ENCODE assay signal across 17 mouse cellular contexts in the genomic region with DNA sequence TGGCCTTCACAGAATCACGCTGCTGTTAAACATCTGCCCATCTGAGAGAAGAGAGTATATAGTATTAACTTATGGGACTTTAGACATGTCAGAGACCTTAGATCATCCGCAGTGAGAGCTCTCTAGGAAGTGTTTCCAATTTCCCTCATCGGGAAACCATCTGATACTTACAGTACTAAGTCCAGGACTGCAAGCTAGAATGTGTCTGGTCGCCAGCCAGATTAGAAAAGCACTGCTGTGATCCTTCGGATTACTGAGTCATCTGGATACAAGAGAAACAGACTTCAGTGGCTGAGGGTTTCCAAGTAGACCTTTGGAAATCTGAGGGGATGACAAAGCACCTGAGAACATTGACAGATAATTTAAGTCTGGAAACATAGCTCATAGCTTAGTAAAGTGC.
"Had no signal": no experiment of that assay in that cellular context is flagged by ENCODE, and none has a peak within 500 bp of the region (broad histone marks: within the 10 kb centered on the region; RNA-seq: fewer than 3 reads in every experiment).

No protein-coding gene starts in this region.

- H3K4me1 ChIP-seq: limb, embryonic 12.5 days; liver, embryonic 12.5 days; midbrain, embryonic 10.5 days; neural tube, embryonic 15.5 days had no signal

- H3K9ac ChIP-seq: limb, embryonic 12.5 days; liver, embryonic 12.5 days; lung, embryonic 14.5 days; neural tube, embryonic 15.5 days had no signal

- ATAC-seq: liver, embryonic 12.5 days had no signal

- H3K4me3 ChIP-seq: limb, embryonic 12.5 days; liver, embryonic 12.5 days; midbrain, embryonic 10.5 days; myocyte; neural tube, embryonic 15.5 days had no signal

- H3K4me2 ChIP-seq: limb, embryonic 12.5 days; liver, embryonic 12.5 days; lung, embryonic 14.5 days; neural tube, embryonic 15.5 days had no signal

- H3K9me3 ChIP-seq: limb, embryonic 12.5 days; liver, embryonic 12.5 days; midbrain, embryonic 10.5 days; neural tube, embryonic 15.5 days had no signal

- H3K36me3 ChIP-seq: limb, embryonic 12.5 days; liver, embryonic 12.5 days; midbrain, embryonic 10.5 days; neural tube, embryonic 15.5 days had no signal

- H3K27me3 ChIP-seq: limb, embryonic 12.5 days; liver, embryonic 12.5 days; neural tube, embryonic 15.5 days had no signal

- DNase-seq: kidney, adult 11 months; layer of hippocampus, adult 9-11 months; layer of hippocampus, postnatal 36 days; lung, embryonic 14.5 days; lung, postnatal 10 days; lung, postnatal 4 days; midbrain, embryonic 14.5 days; right cerebral cortex, adult 18-20 months; right cerebral cortex, postnatal 25 days; thymus, postnatal 4 days had no signal

- H3K27ac ChIP-seq: kidney, postnatal 0 days; limb, embryonic 12.5 days; liver, embryonic 12.5 days; midbrain, embryonic 10.5 days; neural tube, embryonic 15.5 days; stomach, postnatal 0 days had no signal
